In the genomic region with DNA sequence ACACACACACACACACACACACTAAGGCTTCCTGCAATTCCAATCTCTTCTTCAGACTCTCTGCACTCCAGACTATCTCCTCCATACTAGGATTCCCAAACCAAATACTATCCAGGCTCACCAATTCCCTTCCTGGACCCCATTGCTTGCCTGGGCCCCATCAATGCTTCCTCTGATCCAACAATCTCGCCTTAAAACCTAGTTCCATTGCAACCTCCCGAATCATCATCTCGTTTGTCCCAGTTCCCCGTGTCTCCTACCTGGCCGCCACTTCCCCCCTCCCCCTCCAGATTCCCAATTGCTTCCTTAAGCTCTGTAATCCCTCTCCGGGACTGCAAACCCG, we compare ENCODE assay signal across 8 mouse cellular contexts. TPM values are rescaled to one million over a fixed set of nuclear protein-coding genes. Genes with fewer than 3 reads are reported as not detected.
DNase-seq lines count a peak whose midpoint lies in the region; ATAC-seq and TF ChIP-seq lines count a peak whose summit lies in the region.

No protein-coding gene starts in this region.

- peak overlapping the region; percentile 82 for H3K4me2 ChIP-seq in neural tube, embryonic 11.5 days (ENCODE audit: low read depth)
- H3K4me2 ChIP-seq in limb, embryonic 14.5 days (replicated peaks; ENCODE audit: low read depth, low read length, severe bottlenecking) = peak overlapping the region; percentile 75
- H3K4me2 ChIP-seq in stomach, embryonic 15.5 days = peak overlapping the region; percentile 69

- peak overlapping the region; percentile 47; the same call in 1 of the 2 replicates for H3K27ac ChIP-seq in neural tube, embryonic 11.5 days (ENCODE audit: low read depth, low read length)
- peak overlapping the region; percentile 64 for H3K27ac ChIP-seq in limb, embryonic 14.5 days (replicated peaks; ENCODE audit: low read depth, low read length)
- peak overlapping the region; percentile 88 for H3K27ac ChIP-seq in stomach, embryonic 15.5 days

- peak overlapping the region; percentile 85 for H3K9ac ChIP-seq in neural tube, embryonic 11.5 days (ENCODE audit: low read length)
- peak overlapping the region; percentile 90 for H3K9ac ChIP-seq in limb, embryonic 14.5 days (ENCODE audit: low read depth, low read length, severe bottlenecking)
- H3K9ac ChIP-seq in stomach, embryonic 15.5 days = peak overlapping the region; percentile 90

- H3K9me3 ChIP-seq in neural tube, embryonic 11.5 days (ENCODE audit: control insufficient read depth, low read length) = no peaks in the 10 kb centered on the region
- H3K9me3 ChIP-seq in limb, embryonic 14.5 days (ENCODE audit: control insufficient read depth, low read length) = no peaks in the 10 kb centered on the region
- H3K9me3 ChIP-seq in stomach, embryonic 15.5 days = no peaks in the 10 kb centered on the region

- no peak for TF ChIP-seq POLR2A in limb, embryonic 14.5 days (IDR thresholded peaks at IDR 0.05; ENCODE audit: borderline replicate concordance, extremely low read depth, insufficient read depth, insufficient read length)

- peaks cover 31% of the 10 kb centered on the region for H3K4me1 ChIP-seq in neural tube, embryonic 11.5 days (ENCODE audit: control insufficient read depth, insufficient read depth, low read length)
- H3K4me1 ChIP-seq in limb, embryonic 14.5 days (ENCODE audit: control insufficient read depth, insufficient read depth, low read length) = peaks cover 46% of the 10 kb centered on the region
- peaks cover 43% of the 10 kb centered on the region for H3K4me1 ChIP-seq in stomach, embryonic 15.5 days

- peak overlapping the region; percentile 89 for H3K4me3 ChIP-seq in neural tube, embryonic 11.5 days (ENCODE audit: low read depth, low read length)
- peak overlapping the region; percentile 100 for H3K4me3 ChIP-seq in limb, embryonic 14.5 days (replicated peaks; ENCODE audit: low read length)
- H3K4me3 ChIP-seq in stomach, embryonic 15.5 days (replicated peaks) = peak overlapping the region; percentile 82

- H3K36me3 ChIP-seq in neural tube, embryonic 11.5 days (ENCODE audit: control insufficient read depth, insufficient read depth, low read length) = no peaks in the 10 kb centered on the region
- H3K36me3 ChIP-seq in limb, embryonic 14.5 days (ENCODE audit: control insufficient read depth, insufficient read depth, low read length) = no peaks in the 10 kb centered on the region; the same call in 1 of the 2 replicates
- H3K36me3 ChIP-seq in stomach, embryonic 15.5 days = no peaks in the 10 kb centered on the region

- ATAC-seq in cerebellum, adult (ENCODE audit: insufficient number of reproducible peaks, low FRiP score, low TSS enrichment) = no peak
- ATAC-seq in neural tube, embryonic 11.5 days (ENCODE audit: insufficient read depth, low FRiP score, low TSS enrichment) = no peak; the same call in 1 of the 2 replicates
- ATAC-seq in limb, embryonic 14.5 days (ENCODE audit: low FRiP score, low read depth) = no peak
- ATAC-seq in stomach, embryonic 15.5 days (ENCODE audit: insufficient read depth, low FRiP score, low read depth) = no peak

- DNase-seq in cerebellum, adult 9-10 months = peak; percentile 39
- DNase-seq in neural tube, embryonic 11.5 days (ENCODE audit: low spot score) = no peak
- DNase-seq in neural tube, embryonic 10.5 days (ENCODE audit: extremely low spot score, low spot score) = no peak
- DNase-seq in limb, embryonic 14.5 days (ENCODE audit: low spot score) = no peak
- no peak for DNase-seq in spleen, postnatal 36 days (ENCODE audit: low spot score in 2 of 2)
- DNase-seq in adrenal gland, postnatal 36 days = no peak

- no peaks in the 10 kb centered on the region for H3K27me3 ChIP-seq in neural tube, embryonic 11.5 days (ENCODE audit: control insufficient read depth, insufficient read depth, low read length)
- no peaks in the 10 kb centered on the region for H3K27me3 ChIP-seq in limb, embryonic 14.5 days (ENCODE audit: control insufficient read depth, insufficient read depth, low read length)
- H3K27me3 ChIP-seq in stomach, embryonic 15.5 days (replicated peaks) = no peaks in the 10 kb centered on the region

- WGBS in neural tube, embryonic 11.5 days = 0% methylated on average over 7 of the region's 7 CpGs
- WGBS in limb, embryonic 14.5 days = 2% methylated on average over 7 of the region's 7 CpGs
- WGBS in stomach, embryonic 15.5 days = under 1% methylated on average over 7 of the region's 7 CpGs

RNA-seq across cellular contexts. Expression of a gene that starts 0.6 kb away (rescaled TPM):
- 193 and 201 TPM in 2 replicates for polyA plus RNA-seq in neural tube, embryonic 11.5 days (2014; fragmentation: Nextera tagmentation; extraction: Ambion mirVana)
- 268 and 299 TPM in 2 replicates for polyA plus RNA-seq in limb, embryonic 14.5 days (2012; rRNA removed)
- polyA plus RNA-seq in limb, embryonic 14.5 days (2014; fragmentation: Nextera tagmentation; extraction: Ambion mirVana) = 295 and 304 TPM in 2 replicates
- polyA plus RNA-seq in stomach, embryonic 15.5 days (2015; fragmentation: Nextera tagmentation; extraction: Ambion mirVana) = 319 and 341 TPM in 2 replicates
- 100 to 1,000 TPM; 193 to 252 TPM for total RNA-seq in adrenal gland, postnatal 36 days (2021)

RNA-seq across cellular contexts. Expression of a gene that starts 20.1 kb away (rescaled TPM):
- 383 and 388 TPM in 2 replicates for polyA plus RNA-seq in neural tube, embryonic 11.5 days (2014; fragmentation: Nextera tagmentation; extraction: Ambion mirVana)
- 473 and 518 TPM in 2 replicates for polyA plus RNA-seq in limb, embryonic 14.5 days (2012; rRNA removed)
- polyA plus RNA-seq in limb, embryonic 14.5 days (2014; fragmentation: Nextera tagmentation; extraction: Ambion mirVana) = 450 TPM in 2 replicates
- polyA plus RNA-seq in stomach, embryonic 15.5 days (2015; fragmentation: Nextera tagmentation; extraction: Ambion mirVana) = 370 and 373 TPM in 2 replicates
- 100 to 1,000 TPM; 241 to 264 TPM for total RNA-seq in adrenal gland, postnatal 36 days (2021)

RNA-seq across cellular contexts. Expression of a gene that starts 20.3 kb away (rescaled TPM):
- polyA plus RNA-seq in neural tube, embryonic 11.5 days (2014; fragmentation: Nextera tagmentation; extraction: Ambion mirVana) = 4.6 and 6.2 TPM in 2 replicates
- polyA plus RNA-seq in limb, embryonic 14.5 days (2012; rRNA removed) = 9.3 and 9.5 TPM in 2 replicates
- 6.4 and 7.0 TPM in 2 replicates for polyA plus RNA-seq in limb, embryonic 14.5 days (2014; fragmentation: Nextera tagmentation; extraction: Ambion mirVana)
- 7.8 and 9.3 TPM in 2 replicates for polyA plus RNA-seq in stomach, embryonic 15.5 days (2015; fragmentation: Nextera tagmentation; extraction: Ambion mirVana)
- total RNA-seq in adrenal gland, postnatal 36 days (2021) = 1 to 10 TPM; 1.1 to 1.7 TPM
